Mouse (Mus musculus) left cerebral cortex, postnatal 4 days (tissue): ENCODE results near the gene Tmtc2. TPM values are rescaled to one million over a fixed set of nuclear protein-coding genes. Genes with fewer than 3 reads are reported as not detected.

ENCODE experiments used
- DNase-seq: peaks from one replicate; pipeline ENCODE4 v3.0.0-alpha.2; 2022
- intact Hi-C: fragments of 180-260 bp; cut with DNase I; formaldehyde crosslinking; loops from one replicate; pipeline ENCODE4 v1.15.1; 2025
- total RNA-seq, 2 experiments: library from RNA; stranded (reverse); gene quantifications; 2 replicates each; pipeline ENCODE4 v1.2.3; 2021

Gene Tmtc2
- total RNA-seq, 2 experiments from 2014 or later: 12.9 to 14.0 TPM

DNA sequence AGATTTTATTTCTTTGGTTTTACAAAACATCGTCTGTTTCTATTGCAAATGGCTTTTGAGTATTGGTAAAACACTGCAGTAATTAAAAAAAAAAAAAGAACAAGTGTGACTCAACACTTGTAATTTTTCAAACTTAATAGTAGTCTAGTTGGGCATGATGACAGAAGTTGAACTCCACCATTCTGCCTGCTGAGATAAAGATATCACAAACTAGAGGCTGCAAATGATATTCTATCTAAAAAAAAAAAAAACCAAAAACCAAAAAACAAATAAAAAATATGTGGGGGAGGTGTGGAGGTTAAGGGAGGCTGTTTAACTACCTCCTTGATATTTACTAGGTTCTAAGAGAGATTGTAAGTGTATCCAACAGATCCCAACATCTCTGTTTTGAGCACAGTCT lies 149.2 kb downstream of the Tmtc2 start:
- intact Hi-C loops: no loop called here
- DNase-seq: no peak

DNA sequence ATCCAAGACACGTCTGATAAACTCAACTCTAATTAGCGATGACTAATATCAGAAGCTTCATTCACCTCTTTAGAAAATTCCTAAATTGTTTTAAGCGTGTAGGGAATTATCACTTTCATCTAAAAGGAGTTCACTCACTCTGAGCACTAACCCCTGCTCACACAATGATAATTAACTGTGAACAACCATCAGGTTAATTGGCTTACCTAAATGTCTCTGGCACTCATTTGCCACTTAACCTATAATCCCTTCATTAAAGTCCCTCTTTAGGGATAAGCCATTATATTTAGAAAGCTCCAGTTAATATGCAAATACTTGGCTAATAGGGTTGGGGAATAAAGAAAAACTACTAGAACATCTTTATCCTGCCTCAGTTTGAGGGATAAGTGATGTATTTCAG lies 151.1 kb downstream of the Tmtc2 start:
- intact Hi-C loops: no loop called here
- no peak for DNase-seq

DNA sequence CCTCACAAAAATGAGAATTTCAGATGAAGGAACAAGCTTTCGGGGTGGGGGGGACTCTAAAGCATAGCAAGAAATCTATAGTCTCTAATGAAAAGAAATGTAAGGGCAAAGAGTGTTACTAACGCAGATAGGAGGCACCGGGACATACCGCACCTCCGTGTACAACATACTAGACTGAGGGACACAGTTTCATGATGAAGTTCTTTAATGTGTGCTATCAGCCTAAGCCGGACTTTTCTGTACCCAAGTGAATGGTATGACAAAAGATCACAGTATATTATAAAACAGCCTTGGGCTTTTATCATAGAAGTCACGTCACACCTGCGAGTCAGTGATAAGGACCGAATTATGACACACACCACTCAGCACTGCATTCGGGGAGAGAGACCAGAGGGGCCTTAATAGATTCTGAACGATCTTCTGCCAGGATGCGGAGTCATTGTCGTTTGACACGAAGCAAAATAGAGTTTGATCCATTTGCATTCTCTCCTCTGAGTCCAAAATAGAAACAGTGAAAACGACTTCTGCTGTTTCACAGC lies 156.3 kb downstream of the Tmtc2 start:
- intact Hi-C loops: no loop called here
- DNase-seq: no peak

DNA sequence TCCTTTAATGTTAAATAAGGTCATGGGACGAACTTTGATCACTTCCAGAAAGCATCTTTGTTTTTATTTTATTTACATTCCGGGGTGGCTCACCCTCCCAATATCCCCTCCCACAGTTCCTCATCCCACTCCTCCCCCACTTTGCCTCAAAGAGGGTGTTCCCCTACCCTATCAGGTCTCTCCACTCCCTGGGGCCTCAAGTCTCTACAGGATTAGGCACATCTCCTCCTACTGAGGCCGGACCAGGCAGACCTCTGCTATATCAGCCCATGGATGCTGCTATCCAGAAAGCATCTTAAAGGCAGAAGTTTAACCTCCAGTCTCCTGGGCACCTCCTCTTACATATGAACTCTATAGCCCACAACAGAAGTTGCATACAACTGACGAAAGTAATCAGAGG lies 157.7 kb downstream of the Tmtc2 start:
- DNase-seq: no peak
- intact Hi-C loops: no loop called here

DNA sequence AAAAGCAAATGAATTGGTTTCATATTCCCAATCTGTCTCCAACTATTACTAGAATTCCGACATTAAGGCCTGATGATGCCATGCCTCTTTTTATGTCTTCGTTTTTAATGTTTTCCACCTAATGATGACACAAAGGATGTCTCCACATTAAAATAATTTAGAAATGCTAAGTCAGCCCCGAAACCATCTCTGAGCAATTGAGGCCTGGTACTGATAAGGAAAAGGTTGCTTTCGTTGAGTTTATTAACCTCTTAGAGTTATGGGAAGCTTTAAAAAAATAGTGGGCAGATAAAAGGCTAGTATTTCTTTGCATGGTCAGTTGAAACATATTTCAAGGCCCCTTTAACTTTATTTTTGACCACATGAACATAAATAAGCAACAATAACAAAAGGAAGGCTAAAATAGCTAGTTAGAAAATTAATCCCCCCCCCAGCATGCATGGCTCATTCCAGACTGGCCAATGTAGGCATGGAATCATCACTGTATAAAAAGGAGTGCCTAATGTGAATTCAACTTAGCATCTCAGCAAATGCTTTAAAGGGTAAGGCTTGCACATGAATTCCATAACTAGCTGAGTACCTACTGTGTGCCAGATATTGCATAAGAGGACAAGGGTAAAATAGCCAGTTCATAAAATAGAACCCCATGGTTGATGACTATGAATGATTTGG lies 168.3 kb downstream of the Tmtc2 start:
- DNase-seq: no peak
- intact Hi-C loops: no loop called here

DNA sequence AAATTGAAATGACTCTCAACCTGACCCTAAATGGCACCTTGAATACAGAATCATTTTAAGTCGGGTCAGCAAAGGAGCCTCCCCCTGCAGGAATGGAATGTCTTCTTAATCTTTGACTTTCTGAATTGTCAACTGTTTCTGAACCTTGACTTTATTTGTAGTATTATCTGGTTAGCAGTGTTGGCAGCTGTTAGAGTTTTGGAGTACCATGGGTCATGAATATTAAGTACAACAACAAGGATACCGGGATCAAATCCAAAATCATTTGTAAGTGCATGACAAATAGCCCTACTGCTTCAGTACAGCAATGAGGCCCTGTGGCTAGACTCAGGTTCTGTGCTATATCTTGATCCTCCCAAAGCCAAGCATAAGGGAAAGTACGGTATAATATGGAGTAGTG lies 170.3 kb downstream of the Tmtc2 start:
- intact Hi-C loops: no loop called here
- no peak for DNase-seq

DNA sequence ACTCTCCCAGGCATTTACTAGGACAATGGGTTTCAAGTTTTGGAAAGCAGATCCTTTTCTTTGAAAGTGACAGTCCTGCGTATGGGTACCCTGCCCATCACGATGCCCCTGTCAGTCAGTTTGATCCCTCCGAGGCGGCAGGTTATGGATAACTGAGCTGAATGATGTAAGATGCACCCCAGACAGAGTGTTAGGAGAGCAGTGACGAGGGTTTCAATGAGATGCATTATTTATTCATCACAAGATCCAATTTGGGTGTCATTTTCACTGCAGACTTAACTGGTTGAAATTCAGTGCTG lies 171.8 kb downstream of the Tmtc2 start:
- intact Hi-C loops: no loop called here

DNA sequence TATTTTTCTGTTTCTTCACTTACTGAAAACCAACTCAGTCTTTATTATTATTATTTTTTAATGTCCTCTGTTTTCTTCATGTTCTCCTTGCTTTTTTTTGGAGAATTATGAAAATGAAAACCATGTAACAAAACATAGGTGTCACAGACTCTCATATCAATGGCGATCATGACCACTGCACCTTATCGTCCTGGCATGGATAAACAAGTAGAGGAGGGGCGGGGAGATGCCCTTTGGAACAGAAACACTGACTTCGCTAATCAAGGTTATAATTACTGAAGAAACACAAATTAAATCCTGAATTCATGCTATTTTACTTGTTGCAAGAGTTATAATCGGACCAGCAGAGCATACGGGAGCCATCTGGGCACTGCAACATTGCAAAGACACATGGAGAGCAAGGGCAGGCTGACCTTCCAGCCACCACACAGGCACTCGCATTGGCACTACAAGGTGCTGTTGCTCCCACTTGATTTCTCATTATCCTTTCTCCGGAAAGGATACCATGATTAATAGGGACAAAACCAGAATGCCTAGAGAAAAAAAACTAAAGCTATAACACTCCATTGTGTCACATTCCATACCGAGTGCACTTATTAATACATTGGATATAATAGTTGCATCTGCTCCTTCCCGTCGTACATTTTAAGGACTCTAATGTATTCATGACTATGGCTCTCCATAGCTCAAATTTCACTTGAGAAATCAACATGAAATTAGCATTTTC lies 172.3 kb downstream of the Tmtc2 start:
- peak; percentile 78 for DNase-seq
- intact Hi-C loops: no loop called here

More for the DNA sequence above, 171.8 kb downstream of the Tmtc2 start:
- peak; percentile 20 for DNase-seq

DNA sequence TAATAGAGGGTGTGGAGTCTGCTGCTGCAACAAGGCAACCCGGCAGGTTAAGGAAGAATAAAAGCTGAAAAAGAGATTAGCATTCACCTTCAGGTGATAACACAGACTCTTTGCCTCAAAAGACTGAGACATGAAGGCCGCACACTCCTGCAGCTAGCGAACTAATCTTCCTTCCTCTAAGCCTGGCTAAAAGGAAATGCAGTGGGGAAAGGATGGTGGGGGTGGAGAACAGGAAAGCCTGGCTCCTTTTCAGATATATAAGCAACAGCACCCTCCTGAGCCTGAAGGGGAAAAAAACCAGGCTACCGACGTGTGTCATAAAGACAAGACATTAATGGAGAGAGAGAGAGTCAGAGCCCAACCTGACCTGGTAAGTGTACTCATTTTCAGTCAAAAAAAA lies 174.9 kb downstream of the Tmtc2 start:
- DNase-seq: no peak
- intact Hi-C loops: no loop called here

DNA sequence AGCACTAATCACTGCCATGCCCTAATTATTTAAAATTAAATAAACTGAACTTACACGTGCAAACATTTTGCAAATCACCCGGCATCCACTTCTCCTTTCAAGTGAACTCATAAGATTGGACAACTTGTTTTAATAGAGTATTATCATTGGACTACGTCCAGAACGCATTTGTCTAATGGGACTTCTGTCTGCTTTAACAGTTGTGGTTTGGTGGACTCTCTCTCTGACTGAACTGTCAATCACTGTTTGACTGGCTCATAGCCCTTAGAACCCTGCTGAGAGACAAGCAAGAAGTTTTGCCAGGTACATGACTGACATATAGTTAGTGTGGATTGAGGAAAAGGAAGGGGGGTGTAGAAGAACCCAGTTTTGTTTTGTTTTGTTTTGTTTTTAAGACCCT lies 190.2 kb downstream of the Tmtc2 start:
- DNase-seq: no peak
- intact Hi-C loops: no loop called here

DNA sequence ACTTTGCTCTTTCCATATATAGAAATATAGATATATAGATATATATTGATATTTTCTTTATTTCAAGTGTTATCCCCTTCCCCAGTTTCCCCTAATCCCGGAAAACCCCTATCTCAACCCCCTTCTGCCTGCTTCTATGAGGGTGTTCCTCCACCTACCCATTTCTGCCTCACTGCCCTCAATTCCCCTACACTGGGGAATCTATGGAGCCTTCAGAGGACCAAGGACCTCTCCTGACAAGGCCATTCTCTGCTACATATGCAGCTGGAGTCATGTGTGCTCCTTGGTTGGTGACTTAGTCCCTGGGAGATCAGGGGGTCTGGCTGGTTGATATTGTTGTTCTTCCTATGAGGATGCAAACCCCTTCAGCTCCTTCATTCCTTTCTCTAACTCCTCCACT lies 192.5 kb downstream of the Tmtc2 start:
- intact Hi-C loops: no loop called here
- DNase-seq: no peak

DNA sequence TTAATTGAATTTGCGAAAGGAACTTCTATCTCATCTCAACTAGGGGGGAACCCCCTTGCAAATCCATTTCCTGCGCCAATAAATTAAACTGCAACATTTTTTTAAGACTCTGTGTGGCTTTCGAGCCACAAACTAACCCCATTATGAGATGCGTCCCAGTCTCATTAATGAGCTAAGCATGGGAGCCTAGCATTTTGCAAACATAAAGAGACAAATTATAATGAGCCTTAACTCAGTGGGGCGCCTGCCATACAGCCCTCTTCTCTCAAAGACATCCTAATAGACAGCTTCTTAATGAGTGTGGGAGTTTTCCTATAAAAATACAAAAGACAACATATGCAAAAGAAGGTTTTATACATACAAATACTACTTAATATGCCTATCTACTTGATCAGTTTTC lies 193.0 kb downstream of the Tmtc2 start:
- intact Hi-C loops: no loop called here
- no peak for DNase-seq

DNA sequence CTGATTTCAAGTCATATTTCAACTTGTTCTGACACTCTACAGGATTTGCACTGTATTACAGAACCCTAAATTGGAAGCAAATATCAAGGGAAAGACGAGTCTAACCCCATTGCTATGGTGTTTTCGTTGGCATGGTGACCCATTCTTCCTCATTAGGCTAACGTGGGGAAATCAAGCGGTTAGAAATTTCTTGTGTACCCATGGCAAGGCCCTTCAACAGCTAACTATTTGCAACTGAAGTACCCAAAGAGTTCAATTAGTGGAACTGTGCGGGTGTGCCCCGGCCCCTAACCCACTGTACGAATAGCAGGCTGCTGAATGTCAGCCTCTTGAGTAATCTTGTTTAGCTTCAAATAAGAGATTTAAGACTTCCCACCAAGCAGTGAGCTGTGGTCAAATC lies 193.7 kb downstream of the Tmtc2 start:
- intact Hi-C loops: no loop called here

DNA sequence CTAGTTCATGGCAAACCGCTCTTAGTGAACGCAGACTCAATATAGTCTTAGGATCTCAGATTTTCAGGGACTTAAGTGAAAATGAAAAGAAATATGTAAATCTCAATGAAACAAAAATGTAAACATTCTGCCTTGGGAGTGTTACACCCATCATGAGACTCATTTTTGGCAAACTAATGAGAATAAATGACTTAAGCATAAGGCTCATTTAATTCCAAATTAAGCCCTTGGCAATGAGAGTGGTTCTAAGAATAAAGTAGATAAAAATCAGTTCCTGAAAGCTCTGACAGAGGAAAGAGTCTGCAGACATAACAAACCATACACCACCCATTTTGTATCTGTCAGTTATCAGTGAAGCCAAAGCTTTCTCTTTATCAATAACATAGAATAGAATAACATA lies 196.5 kb downstream of the Tmtc2 start:
- DNase-seq: no peak
- intact Hi-C loops: no loop called here

More for the DNA sequence above, 193.7 kb downstream of the Tmtc2 start:
- DNase-seq: no peak

DNA sequence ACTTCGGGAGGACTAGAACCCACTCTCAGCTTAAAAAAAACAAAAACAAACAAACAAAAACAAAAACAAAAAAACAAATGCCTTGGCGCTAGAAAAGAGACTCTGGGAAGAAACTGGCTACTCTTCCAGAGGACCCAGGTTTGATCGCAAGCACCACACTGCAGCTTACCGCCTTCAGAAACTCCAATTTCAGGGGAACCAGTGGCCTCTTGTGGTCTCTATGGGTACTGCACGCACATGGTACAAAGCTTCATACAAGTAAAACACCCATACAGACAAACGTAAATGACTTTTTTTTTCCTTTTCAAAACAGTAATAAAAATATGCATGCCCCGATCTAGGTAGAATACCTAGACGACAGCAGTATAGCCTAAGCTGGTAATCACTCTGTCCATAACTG lies 201.0 kb downstream of the Tmtc2 start:
- no peak for DNase-seq
- intact Hi-C loops: no loop called here

DNA sequence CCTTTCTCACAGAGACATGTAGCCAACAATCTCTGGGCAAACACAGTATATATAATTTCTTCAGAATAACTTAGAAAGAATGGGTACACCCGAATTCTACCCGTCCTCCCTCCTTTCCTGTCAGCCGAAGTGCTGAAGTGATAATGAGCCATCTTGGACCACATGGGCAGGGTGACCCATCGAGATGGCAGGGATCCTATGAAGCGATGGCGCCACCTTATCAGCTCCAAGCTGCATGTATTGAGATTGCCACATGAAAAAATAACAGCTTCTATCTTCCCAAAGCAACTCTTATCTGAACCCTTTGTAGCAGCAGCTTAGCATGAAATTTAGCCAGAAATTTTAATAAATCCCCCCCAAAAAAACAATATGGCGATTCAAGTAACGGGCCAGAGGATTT lies 206.0 kb downstream of the Tmtc2 start:
- DNase-seq: no peak
- intact Hi-C loops: no loop called here

DNA sequence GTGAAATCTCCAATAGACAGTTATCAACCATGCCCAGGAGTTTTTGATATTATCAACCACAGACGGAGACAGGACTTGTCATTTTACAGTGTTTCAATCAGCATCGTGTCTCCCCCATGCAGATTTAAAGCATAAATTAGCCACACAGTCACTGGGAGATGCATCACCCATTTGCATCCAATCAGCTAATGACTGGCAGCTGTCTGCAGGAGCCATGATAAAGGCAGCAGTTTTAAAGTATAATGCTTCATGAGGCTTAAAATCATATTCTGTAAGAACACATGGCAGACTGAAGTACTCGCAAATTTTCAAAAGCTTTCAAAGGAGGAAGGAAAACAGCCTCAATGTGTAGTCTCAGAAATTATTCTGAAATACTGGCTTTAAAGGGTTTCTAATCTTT lies 209.8 kb downstream of the Tmtc2 start:
- intact Hi-C loops: no loop called here

DNA sequence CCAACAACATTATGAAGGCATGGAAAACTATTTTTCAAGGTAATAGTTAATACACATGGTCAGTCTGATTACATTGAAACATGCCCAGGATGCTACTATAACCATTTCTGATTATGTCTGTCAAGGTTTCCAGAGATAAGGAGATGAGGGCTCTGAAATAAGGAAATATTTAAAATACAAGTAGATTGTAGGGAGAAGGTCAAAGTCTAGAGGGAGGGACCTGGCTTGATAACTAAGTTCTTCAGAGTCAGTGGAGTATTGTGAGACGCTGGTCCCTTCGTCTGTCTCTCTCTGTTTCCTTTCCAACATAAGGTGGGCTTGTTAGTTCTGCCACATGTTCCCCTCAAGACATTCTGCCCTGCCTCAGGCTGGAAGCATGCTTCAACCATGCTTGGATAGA lies 223.9 kb downstream of the Tmtc2 start:
- DNase-seq: no peak

More for the DNA sequence above, 209.8 kb downstream of the Tmtc2 start:
- no peak for DNase-seq

DNA sequence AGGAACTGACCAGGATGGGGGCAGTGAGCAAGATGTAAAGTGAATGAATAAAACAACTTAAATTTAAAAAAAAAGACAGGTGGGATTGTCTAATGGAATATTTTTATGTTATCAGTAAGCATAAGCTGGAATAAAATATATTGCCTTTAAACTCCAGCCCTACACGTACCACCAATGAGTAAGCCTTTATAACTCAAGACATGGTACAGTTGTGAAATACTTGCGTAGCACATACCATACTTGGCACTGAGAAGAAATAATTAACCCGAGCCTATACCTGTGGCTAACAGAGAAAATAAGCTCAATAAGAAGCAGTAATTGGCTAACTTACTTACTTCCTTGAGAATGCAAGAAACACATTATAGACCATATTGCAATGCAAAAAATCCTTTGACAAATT lies 228.3 kb downstream of the Tmtc2 start:
- no peak for DNase-seq
- intact Hi-C loops: no loop called here

More for the DNA sequence above, 223.9 kb downstream of the Tmtc2 start:
- intact Hi-C loops: no loop called here

DNA sequence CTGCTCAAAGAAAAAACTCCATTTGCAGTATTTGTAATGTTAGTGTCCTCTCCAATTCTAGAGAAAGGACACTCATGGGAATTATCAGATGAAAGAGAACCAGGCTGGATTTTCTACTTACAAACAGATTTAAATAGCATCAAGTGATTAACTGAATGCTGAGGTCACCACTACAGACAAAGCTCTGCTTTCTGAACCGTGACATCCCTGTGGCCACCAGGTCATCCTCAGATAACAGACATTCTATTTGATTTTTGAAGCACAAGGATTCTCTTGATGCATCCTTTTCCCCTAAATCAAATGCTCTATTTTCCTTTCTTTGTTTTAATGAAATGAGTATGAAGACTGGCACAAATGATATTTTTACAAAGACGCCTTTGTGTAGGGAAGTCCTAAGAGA lies 241.4 kb downstream of the Tmtc2 start:
- intact Hi-C loops: no loop called here

DNA sequence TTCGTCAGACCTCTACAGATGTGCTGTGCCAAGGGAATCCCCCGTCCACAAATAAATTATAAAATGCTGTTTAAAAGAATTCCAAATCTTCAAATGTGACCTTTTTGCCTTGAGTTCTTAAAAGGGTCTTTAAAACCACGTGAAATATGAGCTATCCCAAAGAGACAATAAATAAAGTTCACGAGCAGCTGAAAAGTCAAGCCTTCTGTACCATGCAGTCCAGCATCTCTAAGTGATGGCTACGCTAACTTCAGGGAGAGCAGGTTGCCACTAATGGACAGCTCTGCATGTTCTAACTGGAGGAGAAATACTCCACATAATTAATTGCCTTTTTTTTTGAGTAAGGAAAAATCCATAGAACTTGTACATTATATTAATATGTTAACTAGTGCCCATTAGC lies 243.9 kb downstream of the Tmtc2 start:
- DNase-seq: no peak
- intact Hi-C loops: no loop called here

More for the DNA sequence above, 241.4 kb downstream of the Tmtc2 start:
- DNase-seq: no peak

DNA sequence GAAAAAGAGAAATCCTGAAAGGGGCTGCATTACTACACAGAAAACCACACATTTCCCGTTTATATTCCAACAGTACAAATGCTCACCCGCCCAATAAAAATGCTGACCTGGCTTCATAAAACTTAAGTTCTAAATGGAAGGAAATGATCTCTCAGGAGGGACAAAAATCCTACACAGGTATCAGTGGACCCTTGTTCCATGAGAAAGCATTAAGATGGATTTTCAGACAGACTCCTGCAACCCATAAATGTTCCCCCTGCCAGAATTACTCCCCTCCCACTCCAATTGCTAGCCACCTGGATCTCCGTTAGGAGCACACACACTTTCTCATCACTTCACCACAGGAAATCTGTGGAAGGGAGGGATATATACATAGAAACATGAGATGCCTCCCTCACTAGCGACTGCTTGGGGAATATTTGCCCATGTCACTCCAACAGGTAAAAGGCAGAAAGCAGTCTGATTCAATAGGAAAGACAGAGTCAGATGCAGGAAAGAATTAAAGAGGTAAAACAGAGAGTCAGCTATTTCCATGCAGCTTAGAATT lies 250.5 kb downstream of the Tmtc2 start:
- intact Hi-C loops: no loop called here
- no peak for DNase-seq
